Mouse (Mus musculus) liver, adult 10 weeks (tissue): ENCODE data around the gene Dcaf7. TPM values are rescaled to one million over a fixed set of nuclear protein-coding genes. Genes with fewer than 3 reads are reported as not detected.

Experiments used
- polyA plus RNA-seq: library from polyadenylated mRNA; stranded (reverse); fragments of 350-450 nt; fragmentation: Illumina TruSeq; extraction: RNeasy Lipid Tissue Mini Kit (QIAGEN cat#74804); gene quantifications from one replicate; pipeline ENCODE4 v1.2.3, GENCODE M21; 2014; ENCODE audit warnings: low read depth, low replicate concordance

Gene Dcaf7
- polyA plus RNA-seq, result 13.7 TPM

GRCm38 (mm10) chr11:106036548-106037417 is at the start of gene Dcaf7:
Dcaf7 (plus strand) TSS chr11:106036872.

GRCm38 (mm10) chr11:105994375-105994774 is 42.3 kb upstream of the Dcaf7 start, which contains the start of gene Ace3:
Ace3 (plus strand) TSS chr11:105994675.

GRCm38 (mm10) chr11:106007821-106008220 is 28.9 kb upstream of the Dcaf7 start, which contains the start of gene Kcnh6:
Kcnh6 (plus strand) TSS chr11:106008124.

GRCm38 (mm10) chr11:106065923-106066571 is 29.4 kb downstream of the Dcaf7 start, which contains the start of gene Taco1:
Taco1 (plus strand) TSS chr11:106066061.

GRCm38 (mm10) chr11:106083708-106084701 is 47.3 kb downstream of the Dcaf7 start, which contains the start of gene Map3k3:
Map3k3 (plus strand) TSS chr11:106084613.

Other genes starting within 250 kb of the Dcaf7 start
- gene Cyb561, start 83.5 kb upstream of the Dcaf7 start, polyA plus RNA-seq, result 1.9 TPM
- gene Ace, start 68.9 kb upstream of the Dcaf7 start, polyA plus RNA-seq, result 0.45 TPM
- not detected for gene Ace3, start 42.2 kb upstream of the Dcaf7 start, polyA plus RNA-seq
- not detected for gene Kcnh6, start 28.7 kb upstream of the Dcaf7 start, polyA plus RNA-seq
- gene Taco1, start 29.2 kb downstream of the Dcaf7 start, polyA plus RNA-seq, result 12.6 TPM
- gene Map3k3, start 47.7 kb downstream of the Dcaf7 start, polyA plus RNA-seq, result 3.6 TPM
- not detected for gene Gm10840, start 124.0 kb downstream of the Dcaf7 start, polyA plus RNA-seq
- gene Limd2, start 124.0 kb downstream of the Dcaf7 start, polyA plus RNA-seq, result 6.1 TPM
- 1.8 TPM for gene Strada, start 165.3 kb downstream of the Dcaf7 start, polyA plus RNA-seq
- 98.6 TPM for gene Ccdc47, start 179.5 kb downstream of the Dcaf7 start, polyA plus RNA-seq
- gene Ddx42, start 180.1 kb downstream of the Dcaf7 start, polyA plus RNA-seq, result 20.6 TPM
- 13.2 TPM for gene Ftsj3, start 219.2 kb downstream of the Dcaf7 start, polyA plus RNA-seq
- gene Psmc5, start 219.3 kb downstream of the Dcaf7 start, polyA plus RNA-seq, result 35.5 TPM
- 11.7 TPM for gene Smarcd2, start 236.1 kb downstream of the Dcaf7 start, polyA plus RNA-seq
- not detected for gene Tcam1, start 239.8 kb downstream of the Dcaf7 start, polyA plus RNA-seq